Mouse (Mus musculus) spleen, adult 12 weeks (tissue): ENCODE results near the gene Fus.
A peak's percentile ranks its signal among the peaks of the same experiment; 100 is the strongest.
"Not testable (repeated sequence)": the region's sequence is repeated elsewhere in the genome, so short reads cannot be mapped to it uniquely, and the experiment has no call there.

Source experiments
- DNase-seq: peaks from one replicate; pipeline ENCODE4 v3.0.0; 2022; ENCODE audit warnings: low spot score

Fus gene

DNA sequence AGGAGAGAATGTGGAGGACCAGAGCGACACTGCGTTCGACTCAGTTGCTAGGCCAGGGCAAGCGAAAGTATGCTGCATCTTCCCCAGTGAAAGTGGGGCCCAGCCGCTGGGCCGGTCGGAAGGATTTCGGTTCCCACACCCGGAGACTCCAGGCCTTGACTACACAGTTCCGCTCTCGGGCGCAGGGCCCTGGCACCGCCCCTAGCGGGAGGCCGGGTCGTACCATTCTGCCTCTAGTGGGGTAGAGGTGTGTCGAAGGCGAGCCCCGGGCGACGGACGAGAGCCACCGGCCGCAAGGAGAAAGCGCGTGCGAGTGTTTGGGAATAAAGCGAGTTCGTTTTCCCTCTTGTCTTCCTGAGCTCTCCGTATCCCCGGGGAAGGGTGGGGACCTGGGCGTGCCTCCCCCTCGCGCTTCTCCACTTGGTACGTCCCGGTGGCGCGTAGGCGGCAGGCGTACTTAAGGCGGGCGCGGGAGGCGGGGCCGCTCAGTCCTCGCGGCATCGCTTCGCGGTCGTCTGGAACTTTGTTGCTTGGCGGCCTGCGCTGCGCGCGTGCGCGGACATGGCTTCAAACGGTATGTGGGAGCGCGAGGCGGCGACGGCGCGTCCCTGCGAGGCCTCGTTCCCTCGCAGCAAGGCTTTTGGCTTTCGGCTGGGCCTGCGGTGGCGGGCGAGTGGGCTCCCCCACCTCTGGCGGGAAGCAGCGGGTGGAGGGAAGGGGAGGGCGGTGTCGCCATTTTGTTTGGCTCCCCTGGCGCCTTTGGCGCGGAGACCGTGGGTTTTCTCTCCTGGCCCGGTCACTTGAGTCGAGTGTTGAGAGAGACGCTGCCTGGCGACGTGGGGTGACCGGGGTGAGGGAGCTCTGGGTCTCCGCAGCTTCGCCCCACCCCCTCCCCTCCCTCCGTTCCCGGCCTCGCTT, at the start of gene Fus:
Fus (plus strand) TSS at position 454 of the 918 bp plus-strand sequence.
- peak; percentile 96 for DNase-seq

GRCm38 (mm10) chr7:127918203-127918602, 49.1 kb upstream of the Fus start:
- DNase-seq = peak; percentile 38

GRCm38 (mm10) chr7:127919290-127919689, 48.0 kb upstream of the Fus start:
- DNase-seq = no peak

DNA sequence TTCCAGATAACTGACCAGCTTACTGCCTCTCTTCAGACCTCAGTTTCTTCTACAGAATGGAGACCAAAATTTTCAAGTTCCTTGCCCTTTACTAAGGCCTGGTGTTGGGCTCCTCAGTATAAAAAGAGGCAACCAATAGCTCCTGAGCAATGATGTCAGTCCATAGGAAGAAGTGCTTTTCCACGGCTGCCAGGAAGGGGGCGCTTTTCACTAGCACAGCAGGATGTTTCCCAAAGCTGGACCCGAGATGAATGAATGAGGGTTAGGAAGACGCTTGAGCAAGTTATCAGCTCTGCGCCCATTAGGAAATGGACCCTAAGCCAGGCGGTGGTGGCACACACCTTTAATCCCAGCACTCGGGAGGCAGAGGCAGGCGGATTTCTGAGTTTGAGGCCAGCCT, 45.7 kb upstream of the Fus start:
- DNase-seq = no peak

- DNase-seq = no peak
Observed at GRCm38 (mm10) chr7:127922451-127923275, 44.6 kb upstream of the Fus start.

- DNase-seq = no peak
Observed at GRCm38 (mm10) chr7:127923714-127924113, 43.5 kb upstream of the Fus start.

DNA sequence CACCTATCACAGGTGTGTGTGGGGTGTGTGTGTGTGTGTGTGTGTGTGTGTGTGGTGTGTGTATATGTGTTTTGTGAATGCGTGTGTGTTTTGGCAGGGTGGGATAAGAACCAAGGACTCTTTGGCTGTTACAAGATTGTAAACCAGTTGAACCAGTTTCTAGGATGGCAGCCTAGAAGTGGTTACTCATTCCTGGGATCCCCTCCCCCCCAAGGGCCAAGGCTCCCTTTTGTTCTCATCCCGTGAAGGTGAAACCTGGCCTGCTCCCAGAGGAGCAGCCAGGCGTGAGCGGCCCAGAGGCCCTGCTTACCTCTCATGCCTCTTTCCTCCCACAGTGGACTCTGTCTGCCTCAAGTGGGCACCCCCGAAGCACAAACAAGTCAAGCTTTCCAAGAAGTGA, 42.0 kb upstream of the Fus start:
- no peak for DNase-seq

DNA sequence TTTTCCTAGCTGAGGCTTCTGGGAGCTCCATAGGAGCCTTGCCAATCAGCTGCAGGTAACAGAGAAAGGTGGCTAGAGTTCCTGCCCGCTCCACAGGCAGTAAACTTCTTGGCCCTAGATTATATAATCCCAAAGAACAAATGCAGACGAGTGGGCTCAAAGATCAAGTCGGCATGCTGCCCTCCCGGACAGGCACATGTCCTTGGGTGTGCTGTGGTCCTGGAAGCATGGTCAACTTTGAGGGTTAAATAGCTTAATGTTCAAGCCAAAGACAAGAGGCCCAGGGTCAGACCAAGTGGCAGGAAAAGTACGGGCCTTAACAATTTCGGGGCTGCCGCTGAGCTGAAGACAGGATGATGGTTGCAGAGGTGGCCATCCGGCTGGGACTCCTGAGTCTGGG, 41.2 kb upstream of the Fus start:
- DNase-seq = no peak

DNA sequence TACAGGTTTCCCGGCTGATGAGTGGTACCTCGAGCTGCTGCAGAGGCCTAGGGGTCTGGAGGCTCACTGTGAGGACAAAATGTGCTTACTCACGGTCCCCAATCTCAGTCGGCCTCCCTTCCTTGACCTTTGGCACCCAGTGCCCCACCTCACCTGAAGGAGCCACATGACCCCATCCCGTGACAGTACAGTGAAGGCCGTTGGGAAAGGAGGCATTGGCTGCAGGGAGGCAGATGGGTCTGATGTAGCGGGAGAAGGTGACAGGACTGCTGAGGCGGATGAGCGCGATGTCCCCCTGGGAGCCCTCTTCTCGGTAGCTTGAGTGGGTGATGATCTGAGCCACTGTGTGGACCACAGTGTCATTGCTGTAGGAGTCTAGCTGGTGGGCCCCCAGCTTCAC, 40.4 kb upstream of the Fus start:
- DNase-seq = no peak

DNA sequence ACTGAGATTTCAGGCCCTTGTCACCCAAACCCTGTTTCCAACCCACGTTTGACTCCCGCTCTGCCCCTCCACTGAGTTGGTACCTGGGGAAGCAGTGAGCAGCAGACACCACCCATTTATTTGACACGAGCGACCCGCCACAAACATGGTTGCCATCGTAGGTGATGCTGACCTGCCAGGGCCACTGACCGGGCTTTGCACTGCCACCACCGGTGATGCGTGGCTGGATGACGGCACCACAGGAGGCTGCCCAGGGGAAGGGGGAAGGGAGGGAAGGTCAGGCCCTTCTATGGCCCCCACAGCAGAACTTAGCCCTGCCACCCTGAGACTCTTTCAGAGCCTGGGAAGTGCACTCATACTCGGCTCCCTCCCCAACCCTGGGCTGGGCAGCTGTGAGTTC, 39.5 kb upstream of the Fus start:
- no peak for DNase-seq

GRCm38 (mm10) chr7:127928596-127928995, 38.7 kb upstream of the Fus start:
- DNase-seq = no peak

GRCm38 (mm10) chr7:127929923-127930322, 37.3 kb upstream of the Fus start, which contains the start of gene Prss8:
TSS of gene Prss8 (minus strand) at chr7:127930104.
- no peak for DNase-seq

DNA sequence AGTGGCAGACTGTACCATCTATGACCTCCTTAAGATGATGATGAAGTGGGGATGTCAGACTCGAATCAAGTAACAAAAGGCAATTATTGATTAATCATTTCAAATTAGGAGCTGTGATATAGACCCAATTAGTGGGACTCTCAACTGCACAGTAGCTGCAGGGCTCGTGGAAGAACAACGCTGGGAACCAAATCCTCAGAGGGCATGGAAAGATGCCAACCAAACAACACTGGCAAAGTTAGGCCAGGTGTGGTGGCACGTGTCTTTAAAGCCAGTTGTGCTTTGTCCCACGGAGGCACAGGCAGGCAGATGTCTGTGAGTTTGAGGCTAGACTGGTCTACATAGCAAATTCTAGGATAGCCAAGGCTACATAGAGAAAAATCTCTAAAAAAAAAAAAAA, 36.6 kb upstream of the Fus start:
- no peak for DNase-seq

GRCm38 (mm10) chr7:127931351-127932135, 35.7 kb upstream of the Fus start:
- DNase-seq = no peak

GRCm38 (mm10) chr7:127932273-127933031, 34.8 kb upstream of the Fus start:
- no peak for DNase-seq

DNA sequence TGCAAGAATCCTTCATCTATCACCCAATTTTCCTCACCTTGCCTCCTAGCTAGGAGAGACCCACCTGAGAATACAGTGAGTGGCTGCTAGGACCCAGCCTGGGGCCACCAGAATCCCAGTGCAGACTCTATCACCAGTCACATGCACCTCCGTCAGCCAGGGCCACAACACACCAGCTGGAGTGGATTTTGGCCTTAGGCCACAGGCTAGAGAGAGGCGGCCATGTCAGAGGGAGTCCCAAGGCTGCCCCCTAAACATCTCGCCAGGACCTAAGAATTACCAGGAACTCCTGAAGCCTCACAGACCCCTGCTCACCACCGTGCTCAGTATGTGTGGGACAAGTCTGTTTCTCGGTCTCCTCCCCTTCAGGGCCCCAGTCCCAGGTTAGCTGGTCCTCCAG, 33.2 kb upstream of the Fus start:
- DNase-seq = no peak

GRCm38 (mm10) chr7:127935028-127935722, 32.1 kb upstream of the Fus start:
- peak; percentile 90 for DNase-seq

- no peak for DNase-seq
Observed at GRCm38 (mm10) chr7:127935748-127936159, 31.5 kb upstream of the Fus start.

DNA sequence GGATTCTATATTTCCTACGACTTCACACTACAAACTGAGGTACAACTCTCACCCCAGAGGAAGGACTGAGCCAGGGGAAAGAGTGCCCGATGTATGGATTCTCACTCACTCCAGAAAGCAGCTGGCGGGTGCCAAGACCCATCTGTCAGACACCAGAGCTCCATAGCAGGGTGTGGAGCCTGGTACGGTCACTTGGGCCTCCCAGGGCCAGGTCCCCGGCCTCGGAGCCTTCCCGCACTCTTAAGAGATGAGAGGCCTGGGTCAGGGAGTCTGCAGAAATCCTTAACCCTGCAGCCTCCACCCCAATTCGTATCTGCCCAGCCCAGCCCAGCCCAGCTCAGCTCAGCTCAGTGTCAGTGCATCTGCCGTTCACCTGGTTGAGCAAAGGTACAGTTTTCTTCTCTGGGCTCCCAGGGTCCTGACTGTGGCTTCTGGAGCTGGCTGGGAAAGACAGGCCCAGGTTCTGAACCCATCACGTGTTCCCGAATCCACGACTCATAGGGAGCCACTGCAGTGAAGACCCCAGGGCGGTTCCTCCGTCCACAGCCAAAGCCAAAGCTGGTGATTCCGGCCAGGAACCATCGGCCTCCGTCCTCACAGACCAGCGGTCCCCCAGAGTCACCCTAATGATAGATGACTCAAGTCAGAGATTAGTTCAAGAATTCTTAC, 30.9 kb upstream of the Fus start:
- DNase-seq = no peak

- not testable (repeated sequence) for DNase-seq
Observed at GRCm38 (mm10) chr7:127942097-127942496, 25.2 kb upstream of the Fus start.
